Mouse (Mus musculus): ENCODE results near the gene Gramd4.
"Not testable (repeated sequence)": the region's sequence is repeated elsewhere in the genome, so short reads cannot be mapped to it uniquely, and the experiment has no call there.

Gramd4 gene

DNA sequence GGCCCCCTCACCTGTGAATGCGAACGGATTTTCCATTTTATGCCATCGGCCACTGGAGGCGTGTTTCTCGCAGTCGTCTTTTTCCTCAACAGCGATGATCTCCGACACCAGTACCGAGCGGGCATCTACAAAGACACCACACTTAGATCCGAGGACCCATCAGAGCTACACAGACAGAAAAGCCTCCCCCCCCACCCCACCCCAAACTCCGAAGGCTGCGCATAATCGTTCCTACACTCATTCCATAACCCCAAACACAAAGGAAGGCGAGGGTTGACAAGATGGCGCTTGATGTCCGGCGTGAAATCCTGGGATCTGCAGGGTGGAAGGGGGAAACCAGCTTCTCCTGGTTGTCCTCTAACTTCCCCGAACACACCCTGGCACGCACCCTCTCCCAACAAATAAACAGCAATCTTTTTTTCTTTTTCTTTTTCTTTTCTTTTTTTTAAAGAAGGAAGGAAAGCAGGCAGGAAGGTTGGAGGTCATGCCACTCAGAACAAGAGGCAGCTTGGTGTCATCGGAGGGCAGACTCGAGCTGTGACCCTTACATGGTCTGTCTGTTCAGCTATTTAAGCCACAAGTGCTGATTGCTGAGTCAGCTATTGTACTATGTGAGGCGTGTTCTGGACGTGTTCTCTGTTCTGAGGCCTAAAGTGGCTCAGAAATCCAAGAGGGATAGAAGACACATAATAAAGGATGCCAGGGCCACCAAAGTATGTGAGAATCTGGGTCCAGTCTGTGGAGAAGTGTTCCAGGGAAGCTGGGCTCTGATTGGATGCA lies 108.5 kb downstream of the Gramd4 start:
- DNase-seq: no peak

DNA sequence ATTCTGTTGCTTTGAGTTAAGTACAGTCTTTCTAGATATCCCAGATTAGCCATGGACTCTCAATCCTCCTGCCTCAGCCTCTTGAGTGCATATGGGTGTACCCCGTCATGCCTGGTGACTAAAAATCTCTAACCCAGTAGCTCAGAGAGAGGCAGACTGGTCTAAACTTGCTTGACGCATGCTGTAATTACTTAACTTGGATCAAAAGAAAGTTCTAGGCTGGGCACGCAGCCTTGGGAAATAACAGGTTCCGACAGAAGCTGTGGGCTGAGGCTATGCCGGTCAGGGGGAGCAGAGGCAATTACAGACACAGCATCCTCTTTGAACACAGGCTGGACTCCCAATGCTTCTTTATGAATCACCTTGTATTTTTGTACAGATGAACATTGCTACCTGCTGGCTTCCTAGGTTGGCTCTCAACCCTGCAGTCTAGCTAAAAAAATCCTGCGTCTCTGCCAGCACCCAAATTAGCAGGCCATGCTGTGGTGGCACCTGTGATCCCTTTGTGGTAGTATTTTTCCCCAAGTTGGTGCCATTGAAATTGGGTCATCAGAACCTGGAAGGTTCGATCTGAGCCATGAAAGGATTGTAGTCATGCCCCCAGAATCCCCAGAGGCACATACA lies 109.6 kb downstream of the Gramd4 start:
- no peak for DNase-seq

DNA sequence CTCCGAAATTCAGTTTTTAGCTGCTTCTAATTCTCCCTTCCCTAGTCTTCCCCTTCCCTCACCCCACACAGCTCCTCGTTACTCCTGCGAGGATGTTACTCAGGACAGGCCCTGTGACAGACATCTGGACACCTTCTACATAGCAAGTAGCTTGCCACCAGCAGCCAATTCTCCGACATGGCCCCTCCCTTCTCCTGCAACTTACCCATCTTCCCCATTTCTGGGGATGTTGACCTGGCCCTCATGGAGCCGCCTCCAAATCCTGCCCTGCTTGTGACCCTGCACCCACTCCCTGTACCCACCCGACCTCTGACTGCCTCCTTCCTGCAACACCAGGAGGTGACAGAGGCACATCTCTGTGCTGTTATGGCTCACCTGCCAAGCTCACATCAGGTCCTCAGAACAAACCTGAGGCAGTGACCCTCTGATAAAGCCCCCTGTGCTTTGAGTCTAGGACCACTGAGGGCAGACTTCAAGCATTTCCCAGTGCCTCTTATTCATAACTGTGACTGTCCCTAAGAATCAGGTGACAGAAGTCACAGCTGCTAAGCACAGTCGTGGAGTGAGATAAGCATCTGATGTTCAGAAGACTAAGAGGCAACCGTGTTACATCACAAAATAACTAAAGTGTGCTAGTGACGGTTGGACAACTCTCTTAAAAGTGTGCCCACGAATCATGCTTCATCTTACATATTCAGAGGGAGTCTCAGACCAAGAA lies 110.5 kb downstream of the Gramd4 start:
- peak; percentile 54 to 66 for DNase-seq

GRCm38 (mm10) chr15:86168505-86168867 lies 111.0 kb downstream of the Gramd4 start:
- peak; percentile 46 to 55 for DNase-seq

DNA sequence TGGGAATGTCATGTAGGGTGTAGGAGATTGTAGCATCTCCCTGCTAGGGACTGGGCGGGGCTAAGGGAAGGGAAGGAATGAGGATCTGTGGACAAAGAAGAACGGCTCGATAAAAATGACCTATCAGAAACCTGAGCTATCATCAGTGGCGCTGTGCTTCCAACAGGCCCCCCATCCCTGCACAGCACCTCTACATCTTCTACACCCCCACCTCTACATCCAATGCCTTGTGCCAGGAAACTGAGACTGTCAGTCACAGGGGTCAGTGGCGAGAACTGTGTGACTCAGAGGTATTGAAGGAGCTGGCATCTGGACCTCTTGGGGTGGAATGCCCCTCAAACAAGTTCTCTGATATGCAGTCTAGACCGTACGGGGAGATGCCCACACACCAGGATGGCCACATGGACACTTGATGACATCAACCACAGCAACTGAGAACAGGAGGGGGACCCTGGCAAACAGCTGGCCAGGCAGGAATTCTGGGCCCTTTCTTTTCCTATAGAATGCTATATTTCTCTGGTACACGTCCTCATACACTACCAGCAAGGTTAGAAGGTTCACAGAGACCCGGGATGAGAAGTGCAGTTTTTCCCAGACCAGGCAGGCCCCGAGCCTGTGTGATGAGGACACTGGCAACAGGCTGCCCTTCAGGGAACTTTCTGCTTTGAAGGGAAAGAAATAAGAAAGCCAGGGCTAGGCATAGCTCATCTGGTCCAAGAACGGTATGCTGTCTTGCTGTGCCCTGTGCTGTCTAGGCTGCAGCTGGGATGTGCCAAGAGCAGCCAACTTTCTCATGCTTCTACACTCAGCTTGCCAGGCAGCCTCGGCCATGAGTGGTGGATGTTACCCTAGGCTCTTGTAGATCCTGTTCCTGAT lies 111.7 kb downstream of the Gramd4 start:
- DNase-seq: no peak

DNA sequence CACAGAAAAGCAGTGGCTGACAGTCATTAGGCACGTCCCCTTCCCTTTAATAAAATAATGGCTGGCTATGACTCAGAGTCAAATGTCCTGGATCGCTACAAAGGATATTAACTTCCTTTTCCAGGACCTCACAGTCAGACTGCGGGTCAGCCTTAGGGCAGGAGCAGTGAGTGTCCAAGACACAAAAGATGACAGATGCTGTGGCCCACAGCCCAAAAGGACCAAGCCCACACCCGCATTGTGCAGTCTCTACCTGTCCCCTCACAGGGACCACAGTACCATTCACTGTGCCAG lies 112.3 kb downstream of the Gramd4 start:
- DNase-seq: no peak

- peak; percentile 56 to 74 for DNase-seq
Observed at GRCm38 (mm10) chr15:86171316-86171715, 113.8 kb downstream of the Gramd4 start.

GRCm38 (mm10) chr15:86172124-86172523 lies 114.6 kb downstream of the Gramd4 start:
- no peak for DNase-seq

GRCm38 (mm10) chr15:86172526-86172925 lies 115.0 kb downstream of the Gramd4 start:
- peak; percentile 42 to 59 for DNase-seq

DNA sequence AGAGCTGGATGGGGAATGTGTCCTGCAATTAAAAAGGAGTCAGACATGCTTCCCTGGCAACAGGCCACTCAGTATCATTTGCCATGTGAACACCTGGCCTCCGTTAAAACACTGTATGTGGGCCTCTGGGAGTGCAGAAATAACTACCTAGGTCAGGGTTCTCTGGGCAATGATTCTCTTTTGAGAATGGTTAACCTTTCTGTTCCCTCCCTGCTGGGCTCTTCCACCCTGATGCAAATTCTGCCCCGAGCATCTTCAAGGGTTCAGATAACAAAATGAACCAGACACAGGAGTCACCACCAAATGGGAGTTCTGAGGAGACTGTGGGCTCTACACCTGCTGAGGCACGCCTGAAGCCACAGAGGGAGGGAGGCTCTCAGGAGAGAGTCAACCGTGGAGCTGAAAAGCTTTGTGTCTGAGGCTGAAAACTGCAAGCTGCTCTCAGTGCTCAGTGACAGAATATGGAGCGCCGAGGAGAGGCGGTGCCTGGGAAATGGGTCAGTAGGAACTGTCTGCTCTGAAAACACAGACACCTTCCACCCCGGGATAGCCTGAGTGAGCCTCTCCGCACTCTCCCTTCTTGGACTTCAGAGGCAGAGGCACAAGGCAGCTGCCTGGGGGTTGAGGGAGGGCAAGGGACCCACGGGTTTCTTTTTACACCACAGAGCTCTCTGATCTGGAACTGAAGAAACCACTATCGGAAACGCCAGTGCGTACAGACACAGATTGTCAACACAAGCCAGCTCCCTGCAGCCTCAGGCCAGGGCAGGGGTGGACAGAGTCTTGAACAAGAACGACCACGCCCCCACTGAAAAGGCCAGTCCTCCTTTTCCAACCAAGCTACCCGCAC lies 115.9 kb downstream of the Gramd4 start:
- peak; percentile 68 to 79 for DNase-seq

DNA sequence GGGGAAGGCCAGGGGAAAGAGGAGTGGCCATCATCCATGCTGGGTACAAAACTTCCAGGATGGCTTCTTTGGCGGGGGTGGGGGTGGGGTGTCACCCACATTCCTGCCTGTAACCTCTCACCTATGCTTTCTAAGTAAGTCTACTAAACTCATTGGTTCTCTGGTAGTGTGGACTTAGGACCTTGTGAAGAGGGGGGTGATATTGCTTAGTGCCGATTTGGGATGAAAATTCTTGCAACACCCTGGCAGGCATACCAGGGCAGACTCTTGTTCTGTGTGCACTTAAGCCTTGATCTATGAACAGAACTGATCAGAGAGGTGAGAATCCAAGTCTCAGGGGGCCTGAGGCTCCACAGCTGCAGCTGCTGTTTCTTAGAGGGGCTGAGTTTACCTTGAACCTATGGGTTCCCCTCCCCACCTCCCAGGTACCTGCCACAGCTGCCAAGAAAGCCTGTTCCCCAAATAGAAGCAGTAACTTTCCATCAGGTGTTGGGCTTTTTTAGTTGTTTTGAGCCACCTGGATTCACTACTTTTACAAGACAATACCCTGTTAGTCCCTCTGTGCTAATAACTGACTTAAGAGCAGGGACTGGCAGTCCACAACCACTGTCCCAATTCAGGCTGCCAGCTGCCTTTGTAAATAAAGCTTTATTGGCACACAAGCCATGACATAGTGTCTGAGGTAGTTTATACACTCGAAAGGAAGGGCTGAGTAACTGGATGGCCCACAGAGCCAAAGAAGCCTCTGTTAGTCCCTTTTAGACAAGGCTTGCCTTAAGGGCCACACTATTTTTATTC lies 118.0 kb downstream of the Gramd4 start:
- peak; percentile 36 to 63 for DNase-seq

DNA sequence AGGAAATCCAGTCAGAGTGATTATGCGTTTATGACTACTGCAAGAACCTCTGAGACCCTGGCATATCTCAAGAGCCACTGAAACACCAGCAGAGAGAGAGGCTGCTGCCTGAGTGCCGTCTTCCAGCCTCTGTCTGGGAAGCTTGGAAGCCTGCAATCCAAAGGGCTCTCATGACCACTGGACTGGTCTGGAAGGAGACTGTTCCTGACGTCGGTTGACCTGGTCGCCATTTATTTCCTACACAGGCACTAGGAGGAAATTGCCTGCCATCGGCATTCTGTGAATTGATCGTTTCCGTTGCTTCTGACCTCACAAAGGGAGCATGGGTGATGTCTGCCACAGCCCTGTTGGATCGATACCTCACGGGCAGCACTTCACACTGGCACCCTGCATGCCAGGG lies 118.7 kb downstream of the Gramd4 start:
- DNase-seq: no peak

- DNase-seq: no peak
Observed at GRCm38 (mm10) chr15:86176771-86177702, 119.5 kb downstream of the Gramd4 start.

DNA sequence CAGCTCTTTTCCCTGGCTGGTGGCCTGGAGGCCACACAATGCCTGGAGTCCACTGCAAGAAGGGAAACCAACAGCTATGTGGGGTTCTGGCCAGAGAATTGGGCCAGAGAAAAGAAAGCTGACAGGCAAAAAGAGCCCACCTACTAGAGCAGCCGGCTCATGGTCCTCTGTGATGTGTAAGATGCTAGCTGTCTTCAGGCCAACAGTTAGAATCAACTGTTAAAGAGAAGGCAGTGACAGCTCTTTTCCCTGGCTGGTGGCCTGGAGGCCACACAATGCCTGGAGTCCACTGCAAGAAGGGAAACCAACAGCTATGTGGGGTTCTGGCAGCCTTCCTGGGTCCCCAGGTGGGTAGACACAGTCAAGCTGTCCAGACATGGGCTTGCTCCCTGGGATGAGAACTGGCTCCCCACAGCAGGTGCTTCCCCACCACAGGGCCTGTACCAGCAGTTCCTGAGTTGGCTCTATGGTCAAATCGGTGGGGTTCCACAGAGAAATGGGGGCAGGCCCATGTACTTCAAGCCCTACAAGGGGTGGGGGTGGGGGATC lies 120.3 kb downstream of the Gramd4 start:
- not testable (repeated sequence) for DNase-seq

DNA sequence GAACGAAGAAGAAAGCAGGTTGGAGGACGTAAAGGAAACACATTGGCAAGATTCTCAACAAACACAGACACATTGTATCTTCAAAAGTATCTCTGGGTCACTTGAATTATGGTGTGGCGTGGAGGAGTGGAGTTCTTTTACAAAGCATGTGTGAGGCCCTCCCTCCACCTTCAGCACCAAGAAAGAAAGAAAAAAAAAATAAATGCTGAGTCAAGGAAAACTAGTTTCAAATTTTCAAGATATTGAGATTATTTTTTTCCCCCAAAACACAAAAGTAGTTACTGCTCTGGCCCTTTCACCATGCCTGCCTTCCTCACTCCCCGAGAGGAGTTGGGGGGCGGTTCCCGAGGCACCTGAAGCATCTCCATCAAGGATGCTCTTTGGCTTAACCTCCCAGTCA lies 121.1 kb downstream of the Gramd4 start:
- DNase-seq: no peak

DNA sequence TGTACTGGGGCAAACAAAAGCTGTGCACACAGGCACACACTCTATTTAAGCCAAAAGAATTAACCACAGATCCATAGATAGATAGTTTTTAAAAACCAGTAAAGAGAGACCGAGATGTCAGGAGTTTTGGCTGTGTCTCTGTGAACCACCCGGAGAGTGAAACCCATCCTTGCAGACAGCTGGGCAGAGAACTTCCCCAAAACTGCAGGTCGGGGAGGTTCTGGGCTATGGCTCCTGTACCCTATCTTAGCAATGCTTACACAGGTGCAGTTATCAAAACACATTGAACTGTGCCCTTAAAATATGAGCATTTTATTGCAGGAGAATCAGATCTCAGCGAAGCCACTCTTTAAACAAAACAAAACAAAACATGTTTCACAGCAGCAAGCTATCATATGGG lies 122.9 kb downstream of the Gramd4 start:
- DNase-seq: peak in 1 of 2 experiments; percentile 65

DNA sequence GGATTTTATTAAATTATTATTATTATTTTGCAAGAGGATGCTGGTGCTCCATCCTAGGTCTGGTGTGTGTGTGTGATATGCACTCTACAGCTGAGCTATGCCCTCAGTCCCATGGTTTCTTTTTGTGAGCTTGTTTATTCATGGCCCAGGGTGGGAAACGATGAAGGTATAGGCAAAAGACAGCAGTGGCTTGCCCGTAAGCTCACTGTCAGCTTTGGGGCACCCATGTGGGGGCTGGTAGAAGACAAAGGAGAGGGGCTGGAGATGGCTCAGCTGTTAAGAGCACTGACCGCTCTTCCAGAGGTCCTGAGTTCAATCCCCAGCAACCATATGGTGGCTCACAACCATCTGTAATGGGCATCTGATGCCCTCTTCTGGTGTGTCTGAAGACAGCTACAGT lies 123.8 kb downstream of the Gramd4 start:
- not testable (repeated sequence) for DNase-seq

DNA sequence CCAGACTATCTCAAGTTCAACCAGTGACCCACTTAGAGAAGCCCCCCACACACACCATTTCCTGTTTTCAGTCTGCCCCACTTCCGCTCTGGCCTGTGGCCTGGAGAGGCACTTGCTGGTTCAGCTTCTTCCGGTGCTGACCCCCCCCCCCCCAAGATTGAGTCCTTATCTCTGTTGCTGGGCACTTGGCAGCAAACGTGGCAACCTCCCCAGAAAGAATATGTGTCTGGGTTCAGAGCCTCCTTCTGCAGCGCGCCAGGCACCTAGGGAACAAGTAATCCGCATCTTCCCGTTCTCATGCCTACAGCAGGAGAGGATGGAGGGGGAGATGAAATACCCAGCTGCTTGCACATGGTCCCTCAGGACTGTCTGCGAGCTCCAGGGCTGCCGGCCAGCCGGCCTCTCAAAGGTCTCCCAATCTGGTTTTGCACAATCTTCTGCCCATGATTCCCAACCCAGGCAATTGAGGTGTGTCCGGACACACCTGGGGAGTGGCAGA lies 124.5 kb downstream of the Gramd4 start:
- peak; percentile 71 to 84 for DNase-seq

DNA sequence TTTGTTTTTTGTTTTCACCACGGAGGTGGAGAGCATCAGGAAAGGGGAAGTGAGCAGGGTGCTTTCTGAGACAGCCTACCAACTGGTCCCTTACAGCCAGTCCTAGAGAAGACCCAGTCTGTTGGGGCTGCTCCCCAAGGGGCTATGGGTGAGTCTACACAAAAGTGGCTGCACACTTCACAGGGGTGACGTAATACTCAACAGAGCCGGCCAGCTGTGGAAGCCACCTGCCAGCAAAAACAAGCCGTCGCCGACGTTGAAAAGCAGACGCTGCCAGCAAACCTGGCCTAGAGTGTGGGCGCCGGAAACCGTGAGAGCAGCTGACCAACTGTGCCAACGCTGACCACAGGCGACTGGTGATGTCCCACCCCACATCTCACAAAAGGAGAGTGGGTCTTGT lies 125.2 kb downstream of the Gramd4 start:
- peak; percentile 80 to 88 for DNase-seq

GRCm38 (mm10) chr15:86183484-86183883 lies 126.0 kb downstream of the Gramd4 start:
- DNase-seq: peak; percentile 49 to 54
